Comparison of ENCODE assay signal across 23 mouse cellular contexts in genomic region chr5:113479075-113479474, GRCm38 (mm10). TPM values are rescaled to one million over a fixed set of nuclear protein-coding genes. Genes with fewer than 3 reads are reported as not detected.
DNase-seq lines count a peak whose midpoint lies in the region; ATAC-seq and TF ChIP-seq lines count a peak whose summit lies in the region.
"Had no signal": no experiment of that assay in that cellular context is flagged by ENCODE, and none has a peak within 500 bp of the region (broad histone marks: within the 10 kb centered on the region; RNA-seq: fewer than 3 reads in every experiment).

No protein-coding gene starts in this region.

- no peaks in the 10 kb centered on the region for H3K9me3 ChIP-seq in forebrain, embryonic 12.5 days
- H3K9me3 ChIP-seq in forebrain, embryonic 13.5 days (replicated peaks): no peaks in the 10 kb centered on the region
- no peaks in the 10 kb centered on the region for H3K9me3 ChIP-seq in hindbrain, embryonic 10.5 days
- H3K9me3 ChIP-seq in hindbrain, postnatal 0 days (ENCODE audit: low read length): no peaks in the 10 kb centered on the region
- no peaks in the 10 kb centered on the region for H3K9me3 ChIP-seq in midbrain, embryonic 10.5 days (replicated peaks)
- no peaks in the 10 kb centered on the region for H3K9me3 ChIP-seq in midbrain, embryonic 14.5 days (ENCODE audit: control insufficient read depth, low read length)
- no peaks in the 10 kb centered on the region for H3K9me3 ChIP-seq in midbrain, embryonic 15.5 days
- H3K9me3 ChIP-seq: embryonic facial prominence, embryonic 12.5 days; heart, embryonic 13.5 days; hindbrain, embryonic 15.5 days had no signal

- no peak for DNase-seq in hindbrain, embryonic 10.5 days (ENCODE audit: low spot score)
- no peak for DNase-seq in hindbrain, postnatal 0 days (ENCODE audit: low spot score)
- DNase-seq in midbrain, embryonic 10.5 days (ENCODE audit: low spot score): no peak
- no peak for DNase-seq in midbrain, embryonic 14.5 days
- no peak for DNase-seq in heart, postnatal 25 days (ENCODE audit: low spot score)
- DNase-seq: adrenal gland, adult 8-10 months; adrenal gland, postnatal 36 days; B cell, adult 2 months; cerebellum, adult 11-12 months; cerebellum, adult 9-10 months; cerebellum, postnatal 25 days; gastrocnemius, postnatal 36 days; heart, adult 11 months; heart, postnatal 4 days had no signal

- H3K27ac ChIP-seq in forebrain, embryonic 12.5 days: 0 out of 2 replicates have a peak overlapping the region, but pooled peaks have one; percentile 33
- H3K27ac ChIP-seq in forebrain, embryonic 13.5 days: no peak overlapping the region; the same call in 1 of the 2 replicates
- H3K27ac ChIP-seq in hindbrain, embryonic 10.5 days: peak overlapping the region; percentile 83
- H3K27ac ChIP-seq in hindbrain, postnatal 0 days: no peak overlapping the region
- H3K27ac ChIP-seq in midbrain, embryonic 10.5 days (replicated peaks): peak overlapping the region; percentile 65; the same call in 1 of the 2 replicates
- H3K27ac ChIP-seq in midbrain, embryonic 14.5 days (replicated peaks; ENCODE audit: low read depth, low read length): no peak overlapping the region
- H3K27ac ChIP-seq in midbrain, embryonic 15.5 days: 0 out of 2 replicates have a peak overlapping the region, but pooled peaks have one; percentile 24
- H3K27ac ChIP-seq: embryonic facial prominence, embryonic 12.5 days; heart, embryonic 13.5 days; hindbrain, embryonic 15.5 days had no signal

- 70% methylated on average over 5 of the region's 5 CpGs for WGBS in forebrain, embryonic 12.5 days
- WGBS in forebrain, embryonic 13.5 days: 65% methylated on average over 5 of the region's 5 CpGs
- 62% methylated on average over 5 of the region's 5 CpGs for WGBS in hindbrain, embryonic 10.5 days
- WGBS in hindbrain, postnatal 0 days: 66% methylated on average over 5 of the region's 5 CpGs
- WGBS in midbrain, embryonic 10.5 days: 78% methylated on average over 5 of the region's 5 CpGs
- 35% methylated on average over 5 of the region's 5 CpGs for WGBS in midbrain, embryonic 14.5 days
- 41% methylated on average over 5 of the region's 5 CpGs for WGBS in midbrain, embryonic 15.5 days

- no peaks in the 10 kb centered on the region for H3K36me3 ChIP-seq in forebrain, embryonic 12.5 days (replicated peaks)
- no peaks in the 10 kb centered on the region for H3K36me3 ChIP-seq in forebrain, embryonic 13.5 days (ENCODE audit: poor library complexity, severe bottlenecking)
- H3K36me3 ChIP-seq in hindbrain, embryonic 10.5 days: no peaks in the 10 kb centered on the region
- H3K36me3 ChIP-seq in hindbrain, postnatal 0 days (ENCODE audit: insufficient read depth, low read length): no peaks in the 10 kb centered on the region
- no peaks in the 10 kb centered on the region for H3K36me3 ChIP-seq in midbrain, embryonic 10.5 days
- no peaks in the 10 kb centered on the region for H3K36me3 ChIP-seq in midbrain, embryonic 14.5 days (ENCODE audit: control insufficient read depth, insufficient read depth, low read length)
- H3K36me3 ChIP-seq in midbrain, embryonic 15.5 days (replicated peaks): no peaks in the 10 kb centered on the region
- H3K36me3 ChIP-seq: embryonic facial prominence, embryonic 12.5 days; G1E; heart, embryonic 13.5 days; hindbrain, embryonic 15.5 days had no signal

- no peak for TF ChIP-seq CTCF in hindbrain, postnatal 0 days (IDR thresholded peaks at IDR 0.05; ENCODE audit: low read depth)

- H3K4me2 ChIP-seq in forebrain, embryonic 12.5 days: no peak overlapping the region
- no peak overlapping the region for H3K4me2 ChIP-seq in forebrain, embryonic 13.5 days
- H3K4me2 ChIP-seq in hindbrain, postnatal 0 days (ENCODE audit: low read depth, low read length): no peak overlapping the region
- no peak overlapping the region for H3K4me2 ChIP-seq in midbrain, embryonic 14.5 days (ENCODE audit: low read length)
- H3K4me2 ChIP-seq in midbrain, embryonic 15.5 days: no peak overlapping the region
- H3K4me2 ChIP-seq: embryonic facial prominence, embryonic 12.5 days; heart, embryonic 13.5 days; hindbrain, embryonic 15.5 days had no signal

- no peak overlapping the region for H3K9ac ChIP-seq in forebrain, embryonic 12.5 days
- no peak overlapping the region for H3K9ac ChIP-seq in forebrain, embryonic 13.5 days
- H3K9ac ChIP-seq in hindbrain, postnatal 0 days (replicated peaks; ENCODE audit: low read length): no peak overlapping the region
- no peak overlapping the region for H3K9ac ChIP-seq in midbrain, embryonic 14.5 days (replicated peaks; ENCODE audit: low read length)
- no peak overlapping the region for H3K9ac ChIP-seq in midbrain, embryonic 15.5 days
- H3K9ac ChIP-seq: embryonic facial prominence, embryonic 12.5 days; heart, embryonic 13.5 days; hindbrain, embryonic 15.5 days had no signal

- H3K27me3 ChIP-seq in forebrain, embryonic 12.5 days: no peaks in the 10 kb centered on the region; the same call in 1 of the 2 replicates
- 0 out of 2 replicates have a peak, but pooled peaks cover 2% of the 10 kb centered on the region for H3K27me3 ChIP-seq in forebrain, embryonic 13.5 days
- H3K27me3 ChIP-seq in hindbrain, embryonic 10.5 days (ENCODE audit: insufficient read depth, poor library complexity, severe bottlenecking): no peaks in the 10 kb centered on the region
- H3K27me3 ChIP-seq in hindbrain, postnatal 0 days (ENCODE audit: insufficient read depth, low read length): no peaks in the 10 kb centered on the region
- H3K27me3 ChIP-seq in midbrain, embryonic 10.5 days (ENCODE audit: low read depth, poor library complexity, severe bottlenecking): no peaks in the 10 kb centered on the region
- H3K27me3 ChIP-seq in midbrain, embryonic 14.5 days (ENCODE audit: control insufficient read depth, insufficient read depth, low read length): no peaks in the 10 kb centered on the region
- no peaks in the 10 kb centered on the region for H3K27me3 ChIP-seq in midbrain, embryonic 15.5 days (replicated peaks)
- H3K27me3 ChIP-seq: embryonic facial prominence, embryonic 12.5 days; heart, embryonic 13.5 days; hindbrain, embryonic 15.5 days had no signal

- intact Hi-C loops in heart, postnatal 25 days (cut with DNase I): loop anchor here (10.0 kb wide), 1 partner anchor 336 kb away; no protein-coding TSS in a partner anchor

- H3K4me1 ChIP-seq in forebrain, embryonic 12.5 days: peaks cover 17% of the 10 kb centered on the region
- peaks cover 9% of the 10 kb centered on the region for H3K4me1 ChIP-seq in forebrain, embryonic 13.5 days
- peaks cover 51% of the 10 kb centered on the region for H3K4me1 ChIP-seq in hindbrain, embryonic 10.5 days (replicated peaks)
- no peaks in the 10 kb centered on the region for H3K4me1 ChIP-seq in hindbrain, postnatal 0 days (ENCODE audit: insufficient read depth, low read length)
- peaks cover 43% of the 10 kb centered on the region for H3K4me1 ChIP-seq in midbrain, embryonic 10.5 days
- H3K4me1 ChIP-seq in midbrain, embryonic 14.5 days (ENCODE audit: control insufficient read depth, insufficient read depth, low read length): no peaks in the 10 kb centered on the region; the same call in 1 of the 2 replicates
- H3K4me1 ChIP-seq in midbrain, embryonic 15.5 days: peaks cover 6% of the 10 kb centered on the region; the same call in 1 of the 2 replicates
- H3K4me1 ChIP-seq: hindbrain, embryonic 15.5 days had no signal

- peak; percentile 57; the same call in 1 of the 2 replicates for ATAC-seq in forebrain, embryonic 12.5 days (ENCODE audit: low FRiP score)
- no peak for ATAC-seq in forebrain, embryonic 13.5 days
- ATAC-seq in hindbrain, postnatal 0 days: no peak
- no peak for ATAC-seq in midbrain, embryonic 14.5 days (ENCODE audit: low FRiP score, low TSS enrichment)
- no peak for ATAC-seq in midbrain, embryonic 15.5 days (replicated peaks)
- ATAC-seq: CD4-positive, CD25-positive, alpha-beta regulatory T cell, adult 4 months; inflammation-experienced regulatory T-cells, adult 6 months had no signal

- H3K4me3 ChIP-seq in forebrain, embryonic 12.5 days (replicated peaks): no peak overlapping the region
- H3K4me3 ChIP-seq in forebrain, embryonic 13.5 days: no peak overlapping the region
- H3K4me3 ChIP-seq in hindbrain, embryonic 10.5 days: no peak overlapping the region
- H3K4me3 ChIP-seq in hindbrain, postnatal 0 days (ENCODE audit: low read length): no peak overlapping the region
- H3K4me3 ChIP-seq in midbrain, embryonic 10.5 days: no peak overlapping the region
- H3K4me3 ChIP-seq in midbrain, embryonic 14.5 days (replicated peaks; ENCODE audit: low read depth, low read length): no peak overlapping the region
- H3K4me3 ChIP-seq in midbrain, embryonic 15.5 days: no peak overlapping the region
- H3K4me3 ChIP-seq: embryonic facial prominence, embryonic 12.5 days; heart, embryonic 13.5 days; hindbrain, embryonic 15.5 days had no signal

RNA-seq across cellular contexts. Expression of gene Wscd2, which starts 11.1 kb away (rescaled TPM):
- polyA plus RNA-seq in forebrain, embryonic 12.5 days (2016; fragmentation: Nextera tagmentation; extraction: Ambion mirVana): 8.4 and 8.7 TPM in 2 replicates
- 4.7 and 6.9 TPM in 2 replicates for polyA plus RNA-seq in forebrain, embryonic 13.5 days (2015; fragmentation: Nextera tagmentation; extraction: Ambion mirVana)
- 13.1 and 14.5 TPM in 2 replicates for polyA plus RNA-seq in hindbrain, embryonic 10.5 days (2016; fragmentation: Nextera tagmentation; extraction: Ambion mirVana)
- 25.1 and 33.8 TPM in 2 replicates for total RNA-seq in hindbrain, postnatal 0 days (2014; rRNA removed)
- 8.9 and 9.8 TPM in 2 replicates for polyA plus RNA-seq in hindbrain, postnatal 0 days (2015; fragmentation: Nextera tagmentation; extraction: Ambion mirVana)
- polyA plus RNA-seq in midbrain, embryonic 10.5 days (2016; fragmentation: Nextera tagmentation; extraction: Ambion mirVana): 9.2 and 11.8 TPM in 2 replicates
- 10.7 and 12.0 TPM in 2 replicates for polyA plus RNA-seq in midbrain, embryonic 14.5 days (2014; fragmentation: Nextera tagmentation; extraction: Ambion mirVana)
- polyA plus RNA-seq in midbrain, embryonic 15.5 days (2015; fragmentation: Nextera tagmentation; extraction: Ambion mirVana): 16.0 TPM in 2 replicates
- total RNA-seq in heart, postnatal 25 days (2021): under 1 TPM; 0.34 to 0.36 TPM
- polyA plus RNA-seq: G1E had no signal

Comparison
In these comparisons a context has a peak if more than half of its experiments do, and no peak if none do; other contexts are left out.
1. H3K27ac ChIP-seq: peak in forebrain, embryonic 12.5 days (single experiment), hindbrain, embryonic 10.5 days (single experiment), midbrain, embryonic 10.5 days (single experiment) and midbrain, embryonic 15.5 days (single experiment); none in forebrain, embryonic 13.5 days (single experiment), hindbrain, postnatal 0 days (single experiment) and midbrain, embryonic 14.5 days (single experiment).